Mouse (Mus musculus) Patski (cell line): ENCODE measurements at regions not wholly inside any gene's neighbourhood (a gene's known extent, or its start where the extent isn't known, plus 50 kb on each side); places are given as distances from the start of the nearest gene placed in this dataset.

Experiments used
- ATAC-seq: fragments of 100-300 bp; one replicate; pipeline ENCODE4 v1.8.0; 2021
- CTCF ChIA-PET: fragments of 350-600 bp; sonication (Branson Sonifier 250); formaldehyde crosslinking; loops from one replicate; lab custom pipeline; 2022; ENCODE audit warnings: inconsistent platforms; lab: Charles Lee
- POLR2A ChIA-PET: fragments of 350-600 bp; sonication (Branson Sonifier 250); formaldehyde crosslinking; loops from one replicate; lab custom pipeline; 2022; ENCODE audit warnings: antibody characterized with exemption, inconsistent platforms; lab: Charles Lee
- DNase-seq: peaks from one replicate; pipeline ENCODE4 v3.0.0-alpha.2; 2011; ENCODE audit warnings: low read depth, low spot score
- H3K27me3 ChIP-seq: fragments of 371-371 bp; one replicate; pipeline ENCODE4 v1.5.1; 2021
- CTCF ChIP-seq: fragments of 100-300 bp; IDR thresholded peaks from one replicate; pipeline ENCODE4 v1.5.1; 2021
- in situ Hi-C: fragments of 300-500 bp; cut with MboI; formaldehyde crosslinking; loops from 3 replicates; pipeline ENCODE4 v1.11.1; 2018; ENCODE audit warnings: low pct_unique_long_range_greater_than_20kb, mixed read lengths

DNA sequence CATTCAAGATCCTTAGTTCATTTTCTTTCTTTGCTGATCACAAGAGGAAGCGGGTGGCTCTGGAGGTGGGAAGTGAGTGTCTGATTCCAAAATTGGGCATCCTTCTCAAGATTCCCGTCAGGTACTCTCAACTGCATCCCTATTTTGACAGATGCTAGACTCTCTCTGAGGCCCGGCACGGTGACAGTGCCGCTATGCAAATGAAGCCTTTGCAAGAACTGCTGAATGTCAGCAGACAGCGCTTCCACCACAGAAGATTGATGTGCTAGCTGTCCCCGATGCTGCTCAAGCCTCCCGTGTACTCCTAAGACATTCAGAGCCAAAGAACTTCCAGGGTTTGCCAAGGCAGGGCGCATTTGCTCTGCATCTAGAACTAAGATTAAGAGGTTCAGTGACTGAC, 50.9 kb upstream of the Cpne4 start:
- in situ Hi-C loops: no loop called here
- DNase-seq: no peak
- H3K27me3 ChIP-seq: peaks cover 12% of the 10 kb centered on the region
- ATAC-seq: no peak
- CTCF ChIA-PET: no interaction called here
- no peak for TF ChIP-seq CTCF
- POLR2A ChIA-PET: no interaction called here

DNA sequence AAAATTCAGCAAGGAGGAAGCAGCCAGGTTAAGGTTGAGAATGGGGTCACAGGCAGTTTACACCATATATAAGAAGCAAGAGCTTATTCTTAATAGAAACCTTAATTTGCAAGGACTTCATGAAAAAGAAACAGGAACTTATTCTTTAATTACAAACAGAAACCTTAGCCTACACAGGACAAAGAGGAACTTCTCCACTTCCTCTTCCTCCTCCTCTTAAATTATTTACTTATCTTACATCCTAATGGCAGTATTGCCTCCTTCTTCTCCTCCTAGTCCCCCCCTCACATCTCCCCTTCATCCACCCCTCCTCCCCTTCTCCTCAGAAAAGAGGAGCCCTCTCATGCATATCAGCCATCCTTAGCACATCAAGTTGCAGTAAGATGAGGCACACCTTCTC, 56.4 kb upstream of the Cpne4 start:
- DNase-seq (no peak), ATAC-seq (no peak)
- POLR2A ChIA-PET: no interaction called here
- TF ChIP-seq CTCF: no peak
- in situ Hi-C loops: no loop called here
- CTCF ChIA-PET: interaction anchor here (1.4 kb wide), 1 partner anchor 14 kb away, joined by 3 read pairs; no protein-coding TSS in a partner anchor
- H3K27me3 ChIP-seq: peaks cover 7% of the 10 kb centered on the region

DNA sequence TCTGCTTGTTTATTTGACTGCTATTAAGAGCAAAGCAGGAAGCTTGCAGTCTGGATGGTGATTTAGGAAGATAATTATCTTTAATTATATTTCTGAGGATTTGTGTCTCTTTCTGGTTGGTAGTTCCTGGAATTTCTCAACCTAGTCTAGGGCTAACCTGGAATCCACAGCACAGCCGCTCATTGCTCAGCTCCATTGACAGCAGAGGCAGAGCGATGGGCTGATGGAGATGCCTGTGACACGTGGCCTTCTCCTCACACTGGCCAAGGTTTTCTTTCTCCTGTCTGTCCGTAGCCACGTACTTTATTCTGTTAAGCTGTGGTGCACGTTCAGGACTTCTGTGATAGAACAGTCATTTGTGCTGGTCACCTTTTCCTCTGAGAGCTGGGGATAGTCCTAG, 57.7 kb upstream of the Cpne4 start:
- DNase-seq: no peak
- in situ Hi-C loops: no loop called here
- POLR2A ChIA-PET: no interaction called here
- peaks cover 7% of the 10 kb centered on the region for H3K27me3 ChIP-seq
- no peak for TF ChIP-seq CTCF
- CTCF ChIA-PET: interaction anchor here (1.1 kb wide), 1 partner anchor 9 kb away, joined by 3 read pairs; no protein-coding TSS in a partner anchor
- ATAC-seq: no peak

DNA sequence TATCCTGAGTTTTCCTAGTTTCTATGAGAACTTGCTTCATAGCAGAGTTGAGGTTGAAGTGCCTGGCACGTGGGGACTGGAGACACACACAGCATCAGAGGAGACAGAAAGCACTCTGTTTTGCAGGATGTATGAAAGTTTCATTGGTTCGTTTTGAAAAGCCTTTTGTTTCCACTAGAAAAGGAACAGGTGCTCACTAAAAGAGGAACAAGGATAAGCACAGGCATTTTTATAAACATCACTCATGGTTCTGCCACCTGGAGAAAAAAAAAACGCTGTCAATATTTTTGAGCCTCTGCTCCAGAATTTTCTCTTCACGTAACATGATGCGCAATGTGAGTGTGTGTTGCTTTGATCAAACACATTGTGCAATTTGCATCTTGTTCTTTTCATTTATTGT, 64.6 kb upstream of the Cpne4 start:
- in situ Hi-C loops: no loop called here
- no peak for TF ChIP-seq CTCF
- DNase-seq (no peak), ATAC-seq (no peak)
- H3K27me3 ChIP-seq: no peaks in the 10 kb centered on the region
- ChIA-PET CTCF (no interaction called here), POLR2A (no interaction called here)

DNA sequence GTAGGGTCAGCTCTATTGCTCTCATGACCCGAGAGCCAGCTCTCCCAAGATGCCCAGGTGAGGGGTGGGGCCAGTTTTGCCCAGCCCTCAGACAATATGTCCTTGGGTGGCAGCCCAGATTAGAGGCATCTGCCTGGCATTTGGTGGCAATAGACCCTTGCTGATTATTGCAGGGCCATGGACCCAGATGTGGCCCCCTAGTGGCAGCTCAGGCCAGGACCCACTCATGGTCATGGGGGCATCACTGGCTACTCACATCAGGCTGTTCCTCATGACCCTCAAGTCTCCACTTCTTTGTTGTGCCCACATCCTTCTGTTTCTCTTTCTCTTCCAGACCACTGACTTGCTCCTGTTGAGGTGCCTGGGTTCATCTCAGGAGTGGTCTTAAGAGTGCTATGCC, 66.4 kb upstream of the Cpne4 start:
- ChIA-PET CTCF (interaction anchor here (1.7 kb wide), 1 partner anchor 9 kb away, joined by 3 read pairs; no protein-coding TSS in a partner anchor), POLR2A (no interaction called here)
- DNase-seq (no peak), ATAC-seq (no peak)
- in situ Hi-C loops: no loop called here
- no peaks in the 10 kb centered on the region for H3K27me3 ChIP-seq
- no peak for TF ChIP-seq CTCF

DNA sequence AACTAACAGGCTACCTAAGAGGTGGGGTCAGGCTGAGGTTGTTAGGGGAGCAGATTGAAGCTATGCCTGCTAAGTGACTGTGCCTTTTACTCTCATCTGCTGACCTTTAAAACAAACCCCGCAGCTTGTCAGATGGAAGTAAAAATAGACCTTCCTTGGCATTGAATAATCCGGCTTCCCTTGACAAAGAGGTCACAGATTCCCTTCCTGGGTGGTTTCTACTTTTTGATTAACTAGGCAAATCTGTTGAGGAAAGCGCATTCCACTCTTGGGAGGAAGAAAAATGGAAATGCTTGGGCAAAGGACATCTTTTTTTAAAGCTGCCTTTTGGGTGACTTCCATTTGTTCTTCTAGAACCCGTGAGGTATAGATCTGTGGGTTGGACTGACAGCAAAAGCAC, 72.3 kb upstream of the Cpne4 start:
- POLR2A ChIA-PET: no interaction called here
- ATAC-seq (no peak), DNase-seq (no peak)
- TF ChIP-seq CTCF: no peak
- in situ Hi-C loops: no loop called here
- H3K27me3 ChIP-seq: no peaks in the 10 kb centered on the region
- CTCF ChIA-PET: no interaction called here

DNA sequence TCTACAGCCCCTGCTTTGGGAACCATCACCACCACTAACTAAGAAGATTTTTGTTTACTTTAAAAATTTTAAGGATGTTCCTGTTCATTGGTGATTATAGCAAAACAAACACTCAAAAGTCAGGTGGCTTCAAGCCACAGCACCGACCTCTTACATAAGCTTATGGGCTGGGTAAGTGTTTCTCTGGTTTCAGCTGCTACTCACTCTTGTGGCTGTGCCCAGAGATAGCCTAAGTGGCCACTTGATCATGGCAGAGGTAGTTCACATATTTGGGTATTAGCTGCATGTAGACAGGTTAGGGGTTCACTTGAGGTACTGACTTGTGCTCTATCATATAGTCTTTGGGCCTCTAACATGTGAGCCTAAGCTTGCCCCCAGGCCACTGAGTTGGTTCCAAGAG, 79.8 kb upstream of the Cpne4 start:
- in situ Hi-C loops: no loop called here
- POLR2A ChIA-PET: no interaction called here
- DNase-seq (no peak), ATAC-seq (no peak)
- CTCF ChIA-PET: interaction anchor here (0.7 kb wide), 1 partner anchor 122 kb away, joined by 3 read pairs; no protein-coding TSS in a partner anchor
- no peak for TF ChIP-seq CTCF
- no peaks in the 10 kb centered on the region for H3K27me3 ChIP-seq

DNA sequence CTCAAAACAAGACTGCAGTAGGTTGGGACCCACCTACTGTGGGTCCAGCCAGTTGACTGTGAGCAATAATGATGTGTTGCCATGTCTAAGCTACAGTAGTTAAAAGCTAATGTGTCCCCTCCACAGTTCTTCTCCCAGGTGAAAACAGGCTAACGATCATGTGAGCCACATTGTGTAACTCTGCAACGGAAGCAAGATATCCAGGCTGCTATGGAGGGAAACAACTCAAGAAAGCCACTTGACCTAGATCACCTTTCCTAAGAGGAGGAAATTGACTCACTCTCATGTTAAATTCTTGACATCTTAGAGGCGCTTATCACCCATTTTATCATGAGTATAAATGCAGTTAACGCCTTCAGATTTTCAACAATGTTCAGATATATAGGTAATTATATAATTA, 83.4 kb upstream of the Cpne4 start:
- TF ChIP-seq CTCF: no peak
- POLR2A ChIA-PET: no interaction called here
- CTCF ChIA-PET: no interaction called here
- ATAC-seq (no peak), DNase-seq (no peak)
- in situ Hi-C loops: no loop called here
- no peaks in the 10 kb centered on the region for H3K27me3 ChIP-seq

DNA sequence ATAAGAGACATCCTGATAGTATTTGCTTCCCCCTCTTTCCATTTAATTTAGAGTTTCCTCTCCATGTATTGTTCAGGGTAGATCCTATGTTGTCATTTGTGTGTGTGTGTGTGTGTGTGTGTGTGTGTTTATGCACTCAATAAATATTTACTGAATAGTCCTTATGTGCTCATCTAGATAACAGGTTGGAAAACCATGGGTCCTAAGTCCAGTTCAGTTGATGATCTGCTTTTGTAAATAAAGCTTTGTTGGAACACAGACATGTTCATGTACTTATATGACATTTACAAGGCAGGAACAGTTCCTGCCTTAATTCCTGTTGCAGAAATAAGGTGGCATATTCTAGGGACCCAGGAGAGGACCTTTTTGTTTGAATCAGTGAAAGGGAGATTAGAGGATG, 87.0 kb upstream of the Cpne4 start:
- no peaks in the 10 kb centered on the region for H3K27me3 ChIP-seq
- ATAC-seq: no peak
- in situ Hi-C loops: no loop called here
- ChIA-PET POLR2A (no interaction called here), CTCF (no interaction called here)
- no peak for DNase-seq
- TF ChIP-seq CTCF: no peak

DNA sequence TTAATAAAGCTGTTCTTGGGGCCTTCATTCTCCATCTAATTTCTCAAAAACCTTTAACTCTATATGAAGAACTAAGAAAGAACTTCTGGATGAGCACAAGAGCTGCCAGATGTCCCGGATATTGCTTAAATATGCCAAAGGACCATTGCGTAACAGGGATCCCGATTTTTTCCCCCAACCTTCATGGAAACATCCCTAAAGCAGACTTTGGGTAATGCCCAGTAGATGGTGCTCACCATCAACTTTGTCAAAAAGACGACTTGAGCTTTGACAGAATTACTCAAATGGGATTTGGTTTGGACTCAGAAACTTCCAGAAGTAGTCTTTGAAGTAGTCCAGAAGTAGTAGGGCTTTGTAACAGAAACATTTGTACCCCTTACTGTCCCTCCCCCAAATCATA, 89.5 kb upstream of the Cpne4 start:
- no peak for DNase-seq
- in situ Hi-C loops: no loop called here
- TF ChIP-seq CTCF: no peak

DNA sequence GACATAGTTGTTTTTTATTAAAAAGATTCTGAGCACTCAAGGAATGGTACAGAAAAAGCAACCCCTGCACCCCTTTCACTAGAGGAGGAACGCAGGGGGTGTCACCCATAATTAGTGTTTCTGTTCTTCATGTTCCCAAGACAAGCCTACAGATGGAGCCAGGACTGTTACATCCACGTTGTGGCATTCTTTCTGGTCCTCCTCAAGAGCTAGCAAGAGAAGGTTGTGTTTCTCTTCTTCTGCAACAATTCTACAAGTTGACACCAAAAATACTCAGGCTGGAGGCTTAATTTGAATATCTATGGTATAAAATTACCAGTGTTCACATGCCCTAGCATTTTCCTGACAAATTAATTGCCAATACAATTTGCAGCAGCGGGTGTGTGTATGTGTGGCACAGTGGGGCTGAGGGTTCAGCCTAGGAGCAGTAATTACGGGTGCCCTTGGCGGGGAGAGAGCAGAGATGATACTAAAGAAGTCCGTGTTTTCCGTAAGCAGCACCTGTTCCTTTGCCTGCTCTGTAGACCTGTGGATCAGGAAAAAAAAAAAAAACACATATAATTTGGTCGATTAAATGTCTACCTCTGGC, 98.4 kb upstream of the Cpne4 start:
- no peak for TF ChIP-seq CTCF
- no peaks in the 10 kb centered on the region for H3K27me3 ChIP-seq
- CTCF ChIA-PET: no interaction called here
- in situ Hi-C loops: no loop called here
- DNase-seq (no peak), ATAC-seq (no peak)
- POLR2A ChIA-PET: no interaction called here

More for the DNA sequence above, 89.5 kb upstream of the Cpne4 start:
- no peak for ATAC-seq
- CTCF ChIA-PET: no interaction called here
- no peaks in the 10 kb centered on the region for H3K27me3 ChIP-seq
- POLR2A ChIA-PET: no interaction called here

DNA sequence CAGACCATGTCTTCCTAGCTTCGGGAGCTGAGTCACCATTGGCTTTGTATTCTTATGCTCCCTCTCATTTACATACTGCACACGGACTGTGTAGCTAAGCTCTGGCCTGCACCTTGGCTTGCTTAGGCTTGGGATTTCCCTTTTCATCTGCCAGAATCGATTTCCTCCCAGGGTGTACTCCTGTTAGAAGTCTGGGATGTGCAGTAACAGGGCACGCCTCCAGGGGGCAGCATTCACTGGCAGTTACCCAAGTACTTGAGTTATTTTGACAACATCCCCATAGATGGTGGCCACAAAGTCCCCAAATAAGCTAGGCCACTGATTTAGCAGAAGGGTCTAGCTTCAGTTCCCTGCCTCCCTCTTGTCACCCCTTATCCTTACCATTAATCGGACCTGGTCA, 102.2 kb upstream of the Cpne4 start:
- ATAC-seq: no peak
- H3K27me3 ChIP-seq: no peaks in the 10 kb centered on the region
- no peak for TF ChIP-seq CTCF
- DNase-seq: no peak
- in situ Hi-C loops: no loop called here
- ChIA-PET CTCF (no interaction called here), POLR2A (no interaction called here)
